Mouse (Mus musculus): ENCODE data around the gene Capn9. TPM values are rescaled to one million over a fixed set of nuclear protein-coding genes. Genes with fewer than 3 reads are reported as not detected.

The Capn9 gene
- polyA plus RNA-seq, 1 experiment = not detected

Other genes starting within 250 kb of the Capn9 start
- gene Pgbd5, start 136.5 kb upstream of the Capn9 start, polyA plus RNA-seq (2012; ENCODE audit: insufficient read depth, insufficient read length, missing spikeins) = not detected in 2 replicates
- gene Cog2, start 55.3 kb upstream of the Capn9 start, polyA plus RNA-seq (2012; ENCODE audit: insufficient read depth, insufficient read length, missing spikeins) = 17.2 and 19.6 TPM in 2 replicates
- gene Agt, start 6.4 kb upstream of the Capn9 start, polyA plus RNA-seq (2012; ENCODE audit: insufficient read depth, insufficient read length, missing spikeins) = 2.4 and 3.2 TPM in 2 replicates
- 7.7 and 10.0 TPM in 2 replicates for gene 2310022B05Rik, start 87.3 kb downstream of the Capn9 start, polyA plus RNA-seq (2012; ENCODE audit: insufficient read depth, insufficient read length, missing spikeins)
- 13.4 and 18.6 TPM in 2 replicates for gene Ttc13, start 145.9 kb downstream of the Capn9 start, polyA plus RNA-seq (2012; ENCODE audit: insufficient read depth, insufficient read length, missing spikeins)
- gene Arv1, start 146.0 kb downstream of the Capn9 start, polyA plus RNA-seq (2012; ENCODE audit: insufficient read depth, insufficient read length, missing spikeins) = 5.6 and 9.2 TPM in 2 replicates
- gene Fam89a, start 175.7 kb downstream of the Capn9 start, polyA plus RNA-seq (2012; ENCODE audit: insufficient read depth, insufficient read length, missing spikeins) = 0.83 and 1.5 TPM in 2 replicates
- gene Trim67, start 217.0 kb downstream of the Capn9 start, polyA plus RNA-seq (2012; ENCODE audit: insufficient read depth, insufficient read length, missing spikeins) = 7.1 and 8.0 TPM in 2 replicates